Mouse (Mus musculus) G1E-ER4 (cell line): ENCODE data around the gene Jph3. TPM values are rescaled to one million over a fixed set of nuclear protein-coding genes. Genes with fewer than 3 reads are reported as not detected.

Experiments
- GATA1 ChIP-seq: IDR thresholded peaks from one replicate; pipeline ENCODE4 v1.8.0; 2012; ENCODE audit warnings: low read length, inconsistent platforms
- polyA plus RNA-seq: library from polyadenylated mRNA; stranded (reverse); fragments of >175 nt; gene quantifications from 2 replicates; pipeline ENCODE4 v1.2.3, GENCODE M21; 2012

The Jph3 gene
- not detected in 2 replicates for polyA plus RNA-seq

DNA sequence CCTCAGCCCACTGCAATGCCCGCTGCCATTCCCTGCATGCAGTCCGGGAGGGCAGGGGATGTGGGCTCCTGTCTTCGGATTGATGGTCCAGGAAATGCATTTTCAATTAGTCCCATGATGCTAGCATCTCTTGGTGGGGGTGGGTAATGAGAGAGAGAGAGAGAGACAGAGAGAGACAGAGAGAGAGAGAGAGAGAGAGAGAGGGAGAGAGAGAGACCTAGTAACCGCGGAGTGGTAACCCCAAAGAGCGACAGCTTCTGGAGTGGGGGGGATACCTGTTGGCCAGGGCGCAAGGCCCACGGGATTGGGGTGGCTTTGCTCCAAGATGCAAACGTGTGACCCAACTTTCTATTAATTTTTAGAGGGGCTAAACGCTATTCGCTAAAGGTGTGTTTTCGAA, at the start of gene Jph3:
Gene Jph3, plus strand, starts transcription at position 301 of the 400 bp plus-strand sequence.
- no peak for TF ChIP-seq GATA1

GRCm38 (mm10) chr8:121680896-121681295, 48.5 kb upstream of the Jph3 start:
- no peak for TF ChIP-seq GATA1

DNA sequence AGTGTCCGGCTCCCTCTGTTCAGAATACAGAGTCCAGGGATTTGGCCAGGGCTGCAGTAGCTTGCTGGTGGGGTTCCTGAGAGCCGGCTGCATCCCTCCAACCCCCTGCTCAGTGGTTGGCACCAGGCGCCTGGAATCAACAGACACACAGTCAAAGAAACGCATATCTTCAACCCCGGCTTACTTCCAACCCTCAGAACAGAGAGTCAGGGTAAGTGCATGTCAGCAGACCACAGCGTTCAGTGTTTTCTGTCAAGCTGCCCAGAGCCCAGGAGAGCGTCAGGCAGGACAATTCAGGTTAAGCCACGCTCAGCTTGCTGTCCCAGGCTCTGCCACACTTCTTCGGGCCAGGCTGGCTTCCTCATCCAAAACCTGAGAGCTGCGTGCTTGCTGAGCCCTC, 48.0 kb upstream of the Jph3 start:
- TF ChIP-seq GATA1: no peak

DNA sequence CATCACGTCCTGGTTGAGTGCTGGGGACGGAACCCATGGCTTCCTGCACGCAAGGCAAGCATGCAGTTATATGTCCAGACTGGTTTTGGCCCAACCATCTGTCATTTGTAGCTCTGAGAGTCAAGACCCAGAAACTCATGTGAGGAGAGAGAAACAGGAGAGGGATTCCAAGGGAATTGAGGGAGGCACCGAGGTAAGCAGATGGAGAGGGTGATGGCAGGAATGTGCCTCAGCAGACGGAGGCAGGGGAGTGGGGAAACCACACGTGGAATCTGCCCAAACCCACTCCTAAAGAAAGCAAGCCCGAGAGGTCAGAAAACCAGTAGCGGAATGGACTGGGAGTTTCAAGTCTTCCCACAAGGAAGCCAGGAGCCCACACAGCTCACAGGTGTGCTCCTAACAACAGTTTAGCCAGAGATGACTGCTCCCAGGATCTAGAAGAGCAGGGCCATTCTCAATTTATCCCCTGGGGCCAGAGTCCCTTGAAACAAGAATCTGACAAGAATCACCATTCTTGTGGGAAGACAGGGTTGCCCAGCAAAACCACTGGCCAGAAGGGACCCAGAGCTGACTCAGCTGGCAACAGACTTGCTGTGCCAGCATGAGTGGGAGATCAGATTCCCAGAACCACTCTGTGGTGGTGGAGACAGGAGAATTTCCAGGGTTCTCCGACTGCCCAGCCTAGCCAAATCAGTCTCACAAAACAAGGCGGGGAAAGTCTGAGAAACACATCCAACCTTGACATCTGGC, 46.2 kb upstream of the Jph3 start:
- no peak for TF ChIP-seq GATA1

DNA sequence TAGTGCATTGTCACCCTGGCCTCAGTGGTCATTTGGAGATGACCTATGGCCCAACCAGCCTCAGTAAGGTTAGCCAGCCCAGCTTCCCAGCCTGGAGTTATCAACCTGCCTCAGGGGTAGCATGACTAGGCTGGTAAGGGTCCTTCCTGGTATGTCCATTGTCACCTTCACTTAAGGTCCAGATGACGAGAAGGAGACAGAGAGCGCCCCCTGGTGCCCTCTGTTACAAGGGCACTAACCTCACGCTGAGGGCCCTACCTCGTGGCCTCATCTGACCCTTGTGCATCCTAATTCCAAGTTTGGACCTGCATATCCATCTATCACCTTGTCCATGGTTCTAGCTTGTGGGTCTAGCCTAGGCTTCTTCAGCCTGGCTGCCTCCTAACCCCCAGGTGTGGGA, 44.0 kb upstream of the Jph3 start:
- no peak for TF ChIP-seq GATA1

DNA sequence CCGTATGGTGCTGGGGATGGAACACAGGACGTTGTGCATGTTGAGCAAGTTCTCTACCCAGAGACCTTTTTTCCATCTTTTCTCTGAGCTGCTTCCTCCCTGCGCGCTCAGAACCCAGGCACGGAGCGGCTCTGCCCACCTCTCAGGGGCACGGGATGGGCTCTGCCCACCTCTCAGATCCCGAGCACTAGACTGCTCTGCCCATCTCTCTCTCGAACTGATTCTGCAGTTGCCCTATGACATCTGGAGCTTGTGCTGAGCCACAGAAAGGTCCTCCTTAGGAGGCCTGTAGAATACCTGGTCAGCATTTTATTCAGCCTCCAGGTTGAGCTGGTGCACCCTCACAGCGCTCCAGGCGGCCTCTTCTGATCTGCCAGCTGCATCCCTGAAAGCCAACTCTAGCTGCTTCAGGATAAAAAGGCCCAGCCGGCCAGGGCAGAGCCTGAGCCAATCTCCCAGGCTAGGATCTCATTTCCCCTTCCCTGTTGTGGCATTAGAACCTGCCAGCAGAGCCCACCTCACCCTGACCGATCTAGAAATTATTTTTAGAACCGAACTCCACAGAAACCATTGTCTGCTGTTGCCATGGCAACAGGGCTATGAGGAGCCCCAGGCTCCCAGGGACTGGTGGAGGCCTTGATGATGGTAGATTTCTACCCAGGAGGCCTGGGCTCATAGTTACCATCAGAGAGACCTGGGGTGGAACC, 41.8 kb upstream of the Jph3 start:
- TF ChIP-seq GATA1: no peak

- TF ChIP-seq GATA1: no peak
Observed at GRCm38 (mm10) chr8:121688496-121688895, 40.9 kb upstream of the Jph3 start.

DNA sequence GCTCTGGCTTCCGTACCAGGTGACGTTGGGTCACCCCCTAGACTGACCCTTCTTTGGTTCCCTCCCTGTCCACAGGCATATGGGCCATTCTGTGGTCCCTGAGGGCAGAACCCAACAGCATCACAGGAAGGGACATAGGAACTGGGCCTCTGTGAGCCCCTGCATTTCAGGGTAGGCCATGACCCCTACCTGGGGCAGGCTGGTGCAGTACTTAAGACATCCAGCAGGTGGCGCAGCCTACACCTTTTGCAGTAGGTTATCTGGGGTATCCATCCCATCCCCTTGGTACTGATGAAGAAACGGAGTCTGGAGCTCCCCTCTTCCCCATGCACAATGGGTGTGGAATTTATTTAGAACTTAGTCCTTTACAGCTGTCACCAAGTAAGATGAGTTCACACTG, 35.0 kb upstream of the Jph3 start:
- TF ChIP-seq GATA1: no peak

- TF ChIP-seq GATA1: no peak
Observed at GRCm38 (mm10) chr8:121695585-121696184, 33.7 kb upstream of the Jph3 start.

DNA sequence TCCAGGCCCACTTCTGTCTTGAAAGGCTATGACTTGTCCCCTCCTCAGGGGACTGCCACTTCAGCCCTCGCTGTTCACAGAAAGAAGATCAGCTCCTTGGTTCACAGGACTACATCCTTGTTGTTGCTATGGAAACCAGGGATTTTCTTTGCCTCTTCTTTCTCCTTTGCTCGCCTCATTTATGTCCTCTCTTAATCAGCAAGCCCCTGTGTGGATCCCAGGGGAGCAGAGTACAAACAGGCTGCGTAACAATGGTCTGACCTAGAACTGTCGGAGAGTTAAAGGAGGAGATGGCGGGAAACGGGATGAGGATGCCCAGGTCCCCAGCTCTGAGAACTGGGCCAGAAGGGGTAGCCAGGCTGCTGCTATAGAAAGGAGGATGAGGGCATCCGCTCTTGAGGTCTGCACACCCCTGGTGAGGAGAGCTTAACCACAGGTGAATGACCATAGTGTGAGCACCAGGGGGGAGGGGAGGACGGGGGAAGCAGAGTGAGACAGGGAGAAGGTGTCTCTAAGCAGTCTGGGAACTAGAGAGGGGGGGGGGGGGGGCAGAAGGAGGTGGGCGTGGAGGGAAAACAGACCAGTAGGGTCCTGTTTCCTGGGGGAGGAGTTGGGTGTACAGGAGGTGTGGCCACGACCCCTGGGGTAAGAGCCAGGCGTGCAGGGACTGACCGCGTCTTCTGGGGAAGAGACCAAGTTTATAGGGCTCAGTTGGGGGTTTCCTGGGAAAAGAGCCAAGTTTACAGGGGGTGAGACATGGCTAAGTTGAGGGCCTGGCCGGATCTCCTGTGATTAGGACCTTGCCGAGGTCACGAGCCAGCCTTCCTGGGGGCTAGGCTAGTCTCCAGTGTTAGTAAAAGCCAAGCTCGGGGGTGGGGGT, 31.4 kb upstream of the Jph3 start:
- no peak for TF ChIP-seq GATA1

GRCm38 (mm10) chr8:121698615-121699101, 30.8 kb upstream of the Jph3 start:
- TF ChIP-seq GATA1: no peak

- no peak for TF ChIP-seq GATA1
Observed at GRCm38 (mm10) chr8:121699936-121700335, 29.5 kb upstream of the Jph3 start.

DNA sequence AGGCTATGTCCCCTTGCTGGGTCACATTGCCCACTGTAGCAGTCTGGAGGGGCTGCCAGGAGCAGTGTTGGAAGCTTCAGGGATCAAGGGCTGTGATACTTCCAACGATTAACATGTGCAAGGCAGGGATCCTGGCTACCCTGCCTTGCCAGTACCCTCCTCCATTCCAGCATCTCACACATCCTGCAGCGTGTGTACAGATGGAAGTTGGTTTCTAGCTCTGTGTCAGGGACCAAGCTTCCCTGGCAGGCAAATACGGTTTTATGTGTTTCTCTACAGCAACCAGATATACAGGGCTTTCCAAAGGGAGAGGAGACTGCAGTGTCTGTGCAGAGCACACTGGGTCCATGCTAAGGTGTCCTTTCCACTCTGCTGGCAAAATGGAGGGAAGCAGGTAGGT, 24.2 kb upstream of the Jph3 start:
- TF ChIP-seq GATA1: no peak

DNA sequence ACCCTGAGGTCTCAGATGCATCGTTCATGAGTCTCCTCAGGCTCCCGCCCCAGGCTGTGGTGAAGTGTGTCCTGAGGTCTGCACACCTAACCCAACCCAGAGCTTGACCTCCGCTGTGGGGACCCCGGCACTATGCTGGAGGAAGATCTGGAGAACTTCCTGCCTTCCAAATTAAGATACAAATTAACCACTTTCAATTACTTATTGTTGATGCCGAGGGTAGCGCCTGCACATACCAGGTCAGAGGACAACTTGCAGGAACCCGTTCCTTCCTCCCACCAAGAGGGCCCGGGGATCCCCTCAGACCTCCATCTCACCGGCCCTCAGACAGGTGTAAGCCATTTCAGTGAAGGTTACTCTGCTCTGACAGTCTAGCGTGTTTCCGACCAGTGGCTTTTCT, 22.5 kb upstream of the Jph3 start:
- TF ChIP-seq GATA1: no peak

DNA sequence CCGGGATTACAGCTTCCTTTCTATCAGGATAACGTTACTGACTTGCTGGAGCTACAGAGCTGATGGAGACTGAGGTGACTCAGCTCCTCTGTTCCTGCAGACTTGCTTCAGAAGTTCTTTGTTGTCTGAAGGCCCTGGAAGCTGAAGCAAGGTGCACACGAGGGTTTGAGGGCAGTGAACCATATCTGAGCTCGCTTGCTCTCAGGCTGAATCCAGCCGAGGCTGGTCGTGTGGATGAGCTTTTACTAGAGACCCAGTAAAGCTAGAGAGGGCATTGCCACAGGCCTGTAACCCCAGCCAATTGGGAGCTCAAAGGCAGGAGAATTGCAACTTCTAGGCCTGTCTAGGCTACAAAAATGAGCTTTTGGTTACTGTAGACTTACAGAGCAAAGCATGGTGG, 21.0 kb upstream of the Jph3 start:
- TF ChIP-seq GATA1: no peak
